Mouse (Mus musculus) stomach, embryonic 14.5 days (tissue): ENCODE results near the gene Sspo. TPM values are rescaled to one million over a fixed set of nuclear protein-coding genes. Genes with fewer than 3 reads are reported as not detected.

Experiments
- ATAC-seq: fragments of 200-750 bp; cut with Nextera tagmentation; 2 replicates; pipeline ENCODE4 v1.8.0; 2017; ENCODE audit warnings: low read depth, moderate TSS enrichment; ENCODE audit not compliant: insufficient number of reproducible peaks, insufficient read depth, low FRiP score
- H3K27ac ChIP-seq: fragments of 300-500 bp; sonication (generic); 2 replicates; pipeline ENCODE4 v1.5.1; 2014; ENCODE audit warnings: mild to moderate bottlenecking, low read length, moderate library complexity, mixed read lengths
- H3K27me3 ChIP-seq: fragments of 300-500 bp; sonication (generic); 2 replicates; pipeline ENCODE4 v1.6.1; 2014; ENCODE audit warnings: low read length, control low read depth, mixed read lengths; ENCODE audit not compliant: control insufficient read depth, insufficient read depth
- H3K36me3 ChIP-seq: fragments of 300-500 bp; sonication (generic); 2 replicates; pipeline ENCODE4 v1.6.1; 2014; ENCODE audit warnings: mild to moderate bottlenecking, control low read depth, low read length, moderate library complexity, mixed read lengths; ENCODE audit not compliant: control insufficient read depth, insufficient read depth
- H3K4me1 ChIP-seq: fragments of 300-500 bp; sonication (generic); 2 replicates; pipeline ENCODE4 v1.6.1; 2014; ENCODE audit warnings: low read length, control low read depth, mixed read lengths; ENCODE audit not compliant: control insufficient read depth, insufficient read depth
- H3K4me2 ChIP-seq: fragments of 300-500 bp; sonication (generic); replicated peaks from 2 replicates; pipeline ENCODE4 v1.6.1; 2014; ENCODE audit warnings: low read depth, low read length, control low read depth
- H3K4me3 ChIP-seq: fragments of 300-500 bp; sonication (generic); 2 replicates; pipeline ENCODE4 v1.5.1; 2014; ENCODE audit warnings: low read depth, low read length, control low read depth
- H3K9ac ChIP-seq: fragments of 300-500 bp; sonication (generic); replicated peaks from 2 replicates; pipeline ENCODE4 v1.6.1; 2014; ENCODE audit warnings: low read depth, mild to moderate bottlenecking, control low read depth, low read length, moderate library complexity, mixed read lengths
- H3K9me3 ChIP-seq: fragments of 300-500 bp; sonication (generic); 2 replicates; pipeline ENCODE4 v1.6.1; 2016; ENCODE audit warnings: low read depth, low read length, control low read depth; ENCODE audit not compliant: control insufficient read depth
- WGBS: fragments of 180-500 bp; shearing (Covaris S2); extraction: QIAGEN DNeasy Blood & Tissue Kit; methylation state at CpG from one replicate; pipeline ENCODE4 v1.1.7; 2014; 5-methylcytosine and 5-hydroxymethylcytosine counted together
- polyA plus RNA-seq: library from polyadenylated mRNA; unstranded; fragments of >200 nt; fragmentation: Nextera tagmentation; extraction: Ambion mirVana; gene quantifications from 2 replicates; pipeline ENCODE4 v1.2.1, GENCODE M21; 2014

The Sspo gene
- polyA plus RNA-seq: 0.20 and 0.41 TPM in 2 replicates

- no peaks in the 10 kb centered on the region for H3K9me3 ChIP-seq
- no peak within 1 kb of the TSS for H3K9ac ChIP-seq
- 88% methylated on average over 1 of the region's 1 CpGs for WGBS
- ATAC-seq: no peak
- H3K36me3 ChIP-seq: no peaks in the 10 kb centered on the region
- no peaks in the 10 kb centered on the region for H3K27me3 ChIP-seq
- no peak within 1 kb of the TSS for H3K4me3 ChIP-seq
- H3K27ac ChIP-seq: peak within 1 kb of the TSS; percentile 39; the same call in 1 of the 2 replicates
- H3K4me1 ChIP-seq: peaks cover 16% of the 10 kb centered on the region; the same call in 1 of the 2 replicates
- H3K4me2 ChIP-seq: no peak within 1 kb of the TSS
These were observed at the start of gene Sspo for GRCm38 (mm10) chr6:48447929-48448328. Gene Sspo, plus strand, starts transcription at chr6:48448229.

- 90% methylated on average over 5 of the region's 5 CpGs for WGBS
- no peak for ATAC-seq
- no peak overlapping the region for H3K9ac ChIP-seq
These were observed 48.1 kb upstream of the Sspo start for GRCm38 (mm10) chr6:48399906-48400305.

GRCm38 (mm10) chr6:48404071-48404470, 44.0 kb upstream of the Sspo start:
- H3K9me3 ChIP-seq: no peaks in the 10 kb centered on the region
- no peak overlapping the region for H3K4me2 ChIP-seq
- no peaks in the 10 kb centered on the region for H3K4me1 ChIP-seq
- WGBS: 93% methylated on average over 5 of the region's 5 CpGs
- no peak overlapping the region for H3K9ac ChIP-seq
- peaks cover 51% of the 10 kb centered on the region for H3K36me3 ChIP-seq
- no peak for ATAC-seq
- no peak overlapping the region for H3K27ac ChIP-seq
- H3K27me3 ChIP-seq: no peaks in the 10 kb centered on the region
- no peak overlapping the region for H3K4me3 ChIP-seq

More at GRCm38 (mm10) chr6:48399906-48400305, 48.1 kb upstream of the Sspo start:
- Histone ChIP-seq H3K4me1 (peaks cover 12% of the 10 kb centered on the region), H3K4me3 (no peak overlapping the region), H3K27me3 (no peaks in the 10 kb centered on the region), H3K27ac (no peak overlapping the region), H3K9me3 (no peaks in the 10 kb centered on the region), H3K4me2 (no peak overlapping the region), H3K36me3 (peaks cover 11% of the 10 kb centered on the region)

GRCm38 (mm10) chr6:48409726-48410343, 38.2 kb upstream of the Sspo start:
- Histone ChIP-seq H3K9ac (no peak overlapping the region), H3K4me2 (no peak overlapping the region), H3K36me3 (peaks cover 96% of the 10 kb centered on the region), H3K9me3 (no peaks in the 10 kb centered on the region), H3K4me1 (no peaks in the 10 kb centered on the region), H3K27ac (no peak overlapping the region), H3K4me3 (no peak overlapping the region), H3K27me3 (no peaks in the 10 kb centered on the region)
- 90% methylated on average over 4 of the region's 4 CpGs for WGBS
- no peak for ATAC-seq

GRCm38 (mm10) chr6:48410551-48410950, 37.5 kb upstream of the Sspo start:
- no peak overlapping the region for H3K4me3 ChIP-seq
- H3K36me3 ChIP-seq: peaks cover 94% of the 10 kb centered on the region
- no peak for ATAC-seq
- H3K27me3 ChIP-seq: no peaks in the 10 kb centered on the region
- H3K4me2 ChIP-seq: no peak overlapping the region
- no peaks in the 10 kb centered on the region for H3K4me1 ChIP-seq
- no peak overlapping the region for H3K27ac ChIP-seq
- WGBS: 83% methylated on average over 3 of the region's 3 CpGs
- no peaks in the 10 kb centered on the region for H3K9me3 ChIP-seq
- H3K9ac ChIP-seq: no peak overlapping the region

- Histone ChIP-seq H3K4me2 (no peak overlapping the region), H3K9ac (no peak overlapping the region), H3K4me3 (no peak overlapping the region), H3K27ac (no peak overlapping the region), H3K9me3 (no peaks in the 10 kb centered on the region), H3K4me1 (no peaks in the 10 kb centered on the region), H3K36me3 (peaks cover 94% of the 10 kb centered on the region), H3K27me3 (no peaks in the 10 kb centered on the region)
- 89% methylated on average over 6 of the region's 6 CpGs for WGBS
- ATAC-seq: no peak
These were observed 36.6 kb upstream of the Sspo start for GRCm38 (mm10) chr6:48411193-48412092.

- Histone ChIP-seq H3K27ac (no peak overlapping the region), H3K9ac (no peak overlapping the region), H3K4me3 (no peak overlapping the region), H3K4me2 (no peak overlapping the region), H3K4me1 (no peaks in the 10 kb centered on the region), H3K27me3 (no peaks in the 10 kb centered on the region), H3K36me3 (peaks cover 95% of the 10 kb centered on the region), H3K9me3 (no peaks in the 10 kb centered on the region)
- WGBS: 90% methylated on average over 4 of the region's 4 CpGs
- ATAC-seq: no peak
These were observed 35.9 kb upstream of the Sspo start for GRCm38 (mm10) chr6:48412147-48412546.

- Histone ChIP-seq H3K36me3 (peaks cover 90% of the 10 kb centered on the region), H3K4me2 (no peak overlapping the region), H3K27me3 (no peaks in the 10 kb centered on the region), H3K9me3 (no peaks in the 10 kb centered on the region), H3K4me1 (no peaks in the 10 kb centered on the region), H3K27ac (no peak overlapping the region), H3K4me3 (no peak overlapping the region), H3K9ac (no peak overlapping the region)
- no peak for ATAC-seq
- 81% methylated on average over 3 of the region's 3 CpGs for WGBS
These were observed 35.4 kb upstream of the Sspo start for GRCm38 (mm10) chr6:48412662-48413061.
